Mouse (Mus musculus) embryonic facial prominence, embryonic 13.5 days (tissue): ENCODE data around the gene 1700022I11Rik. TPM values are rescaled to one million over a fixed set of nuclear protein-coding genes. Genes with fewer than 3 reads are reported as not detected.
"Not testable (repeated sequence)": the region's sequence is repeated elsewhere in the genome, so short reads cannot be mapped to it uniquely, and the experiment has no call there.

ENCODE experiments used
- ATAC-seq: fragments of 200-750 bp; cut with Nextera tagmentation; 2 replicates; pipeline ENCODE4 v1.8.0; 2017; ENCODE audit warnings: low read depth; ENCODE audit not compliant: insufficient number of reproducible peaks, insufficient read depth, low FRiP score, low TSS enrichment
- H3K27ac ChIP-seq: fragments of 300-500 bp; sonication (generic); 2 replicates; pipeline ENCODE4 v1.5.1; 2015; ENCODE audit warnings: moderate library complexity, mild to moderate bottlenecking, inconsistent platforms
- H3K27me3 ChIP-seq: fragments of 300-500 bp; sonication (generic); 2 replicates; pipeline ENCODE4 v1.6.1; 2015; ENCODE audit warnings: mild to moderate bottlenecking, inconsistent platforms
- H3K36me3 ChIP-seq: fragments of 300-500 bp; sonication (generic); 2 replicates; pipeline ENCODE4 v1.6.1; 2015; ENCODE audit warnings: mild to moderate bottlenecking, inconsistent platforms
- H3K4me1 ChIP-seq: fragments of 300-500 bp; sonication (generic); 2 replicates; pipeline ENCODE4 v1.6.1; 2015; ENCODE audit warnings: inconsistent platforms
- H3K4me2 ChIP-seq: fragments of 300-500 bp; sonication (generic); 2 replicates; pipeline ENCODE4 v1.6.1; 2015; ENCODE audit warnings: moderate library complexity, mild to moderate bottlenecking, inconsistent platforms
- H3K4me3 ChIP-seq: fragments of 300-500 bp; sonication (generic); 2 replicates; pipeline ENCODE4 v1.5.1; 2015; ENCODE audit warnings: mild to moderate bottlenecking, inconsistent platforms
- H3K9ac ChIP-seq: fragments of 300-500 bp; sonication (generic); 2 replicates; pipeline ENCODE4 v1.6.1; 2015; ENCODE audit warnings: mild to moderate bottlenecking, inconsistent platforms
- H3K9me3 ChIP-seq: fragments of 300-500 bp; sonication (generic); 2 replicates; pipeline ENCODE4 v1.6.1; 2016; ENCODE audit warnings: inconsistent platforms
- WGBS: fragments of 180-500 bp; shearing (Covaris S2); methylation state at CpG from one replicate; pipeline ENCODE4 v1.1.7; 2015; ENCODE audit warnings: mixed read lengths; 5-methylcytosine and 5-hydroxymethylcytosine counted together
- polyA plus RNA-seq: library from polyadenylated mRNA; unstranded; fragments of >200 nt; fragmentation: Nextera tagmentation; extraction: Ambion mirVana; gene quantifications from 2 replicates; pipeline ENCODE4 v1.2.1, GENCODE M21; 2015

1700022I11Rik gene
- polyA plus RNA-seq, 1 experiment from 2014 or later = 0.25 TPM

GRCm38 (mm10) chr4:42973868-42974267 lies 4.5 kb downstream of the 1700022I11Rik start:
- Histone ChIP-seq H3K4me3 (no peak overlapping the region), H3K9me3 (no peaks in the 10 kb centered on the region), H3K9ac (no peak overlapping the region), H3K36me3 (peaks cover 30% of the 10 kb centered on the region), H3K4me1 (no peaks in the 10 kb centered on the region), H3K27me3 (no peaks in the 10 kb centered on the region), H3K4me2 (no peak overlapping the region), H3K27ac (peak overlapping the region; percentile 22; the same call in 1 of the 2 replicates)
- no peak for ATAC-seq
- WGBS = 75% methylated on average over 5 of the region's 5 CpGs

DNA sequence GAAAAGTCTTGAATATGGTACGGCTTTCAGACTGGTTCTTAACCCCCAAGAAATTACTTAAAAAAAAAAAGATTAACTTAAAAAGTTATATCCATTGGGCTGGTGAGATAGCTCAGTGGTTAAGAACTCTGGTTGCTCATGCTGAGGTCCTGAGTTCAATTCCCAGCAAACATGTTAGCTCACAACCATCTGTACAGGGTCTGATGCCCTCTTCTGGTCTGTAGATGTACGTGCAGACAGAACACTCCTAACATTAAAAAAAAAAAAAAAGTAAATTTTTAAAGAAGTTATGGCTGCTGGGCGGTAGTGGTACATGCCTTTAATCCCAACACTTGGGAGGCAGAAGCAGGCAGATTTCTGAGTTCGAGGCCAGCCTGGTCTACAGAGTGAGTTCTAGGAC lies 8.7 kb downstream of the 1700022I11Rik start:
- Histone ChIP-seq H3K9ac (no peak overlapping the region), H3K4me3 (no peak overlapping the region), H3K9me3 (no peaks in the 10 kb centered on the region), H3K36me3 (peaks cover 67% of the 10 kb centered on the region), H3K4me2 (no peak overlapping the region), H3K27ac (no peak overlapping the region), H3K27me3 (no peaks in the 10 kb centered on the region), H3K4me1 (no peaks in the 10 kb centered on the region)
- no peak for ATAC-seq
- WGBS = 89% methylated on average over 4 of the region's 4 CpGs

- not testable (repeated sequence) for H3K9ac ChIP-seq, H3K4me1 ChIP-seq, ATAC-seq, H3K4me2 ChIP-seq, H3K4me3 ChIP-seq, H3K27ac ChIP-seq, H3K27me3 ChIP-seq, H3K9me3 ChIP-seq
- WGBS = 89% methylated on average over 8 of the region's 8 CpGs
- peaks cover 85% of the 10 kb centered on the region for H3K36me3 ChIP-seq
Observed at GRCm38 (mm10) chr4:42980467-42980866, 11.1 kb downstream of the 1700022I11Rik start.

DNA sequence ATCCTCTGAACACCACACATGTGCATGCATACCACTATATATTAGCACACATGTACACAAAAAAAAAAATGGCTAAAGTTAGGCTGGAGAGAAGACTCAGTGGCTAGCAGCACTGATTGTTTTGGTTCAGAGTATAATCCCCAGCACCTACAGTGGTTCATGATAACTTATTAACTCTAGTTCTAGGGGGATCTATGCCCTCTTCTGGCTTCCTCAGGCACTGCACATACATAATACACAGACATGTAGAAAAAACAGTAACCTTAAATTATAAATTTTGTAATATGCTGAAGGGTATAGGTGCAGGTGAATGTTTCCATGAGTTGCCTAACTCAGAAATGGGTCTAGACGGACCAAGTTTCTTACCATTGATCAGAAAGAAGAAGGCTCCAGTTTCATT lies 18.9 kb downstream of the 1700022I11Rik start:
- no peak overlapping the region for H3K27ac ChIP-seq
- H3K9ac ChIP-seq = no peak overlapping the region
- ATAC-seq = no peak
- H3K4me2 ChIP-seq = no peak overlapping the region
- H3K4me3 ChIP-seq = no peak overlapping the region
- no peaks in the 10 kb centered on the region for H3K9me3 ChIP-seq
- no peaks in the 10 kb centered on the region for H3K27me3 ChIP-seq
- no peaks in the 10 kb centered on the region for H3K4me1 ChIP-seq
- H3K36me3 ChIP-seq = peaks cover 95% of the 10 kb centered on the region
- 78% methylated on average over 1 of the region's 1 CpGs for WGBS

DNA sequence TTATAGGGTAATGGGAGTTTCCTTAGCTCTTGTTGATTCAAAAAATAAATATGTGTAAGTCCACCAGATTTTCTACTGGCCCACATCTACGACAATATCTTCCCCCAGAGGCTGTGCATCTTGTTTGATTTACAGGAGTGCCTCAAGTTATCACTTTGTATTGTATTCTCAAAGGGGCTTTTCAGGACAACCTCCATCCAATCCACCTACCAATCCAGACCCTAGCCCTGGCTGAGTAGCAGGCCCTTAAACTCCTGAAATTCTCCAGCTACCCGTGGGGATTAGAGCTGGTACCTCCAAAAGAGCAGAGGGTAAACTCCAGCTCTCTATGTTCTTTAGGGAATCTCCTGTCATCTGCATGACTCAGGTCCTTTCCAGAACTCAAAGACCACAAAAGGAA lies 28.6 kb downstream of the 1700022I11Rik start:
- 59% methylated on average over 2 of the region's 2 CpGs for WGBS
- ATAC-seq = no peak
- peak overlapping the region; percentile 97 for H3K9ac ChIP-seq

DNA sequence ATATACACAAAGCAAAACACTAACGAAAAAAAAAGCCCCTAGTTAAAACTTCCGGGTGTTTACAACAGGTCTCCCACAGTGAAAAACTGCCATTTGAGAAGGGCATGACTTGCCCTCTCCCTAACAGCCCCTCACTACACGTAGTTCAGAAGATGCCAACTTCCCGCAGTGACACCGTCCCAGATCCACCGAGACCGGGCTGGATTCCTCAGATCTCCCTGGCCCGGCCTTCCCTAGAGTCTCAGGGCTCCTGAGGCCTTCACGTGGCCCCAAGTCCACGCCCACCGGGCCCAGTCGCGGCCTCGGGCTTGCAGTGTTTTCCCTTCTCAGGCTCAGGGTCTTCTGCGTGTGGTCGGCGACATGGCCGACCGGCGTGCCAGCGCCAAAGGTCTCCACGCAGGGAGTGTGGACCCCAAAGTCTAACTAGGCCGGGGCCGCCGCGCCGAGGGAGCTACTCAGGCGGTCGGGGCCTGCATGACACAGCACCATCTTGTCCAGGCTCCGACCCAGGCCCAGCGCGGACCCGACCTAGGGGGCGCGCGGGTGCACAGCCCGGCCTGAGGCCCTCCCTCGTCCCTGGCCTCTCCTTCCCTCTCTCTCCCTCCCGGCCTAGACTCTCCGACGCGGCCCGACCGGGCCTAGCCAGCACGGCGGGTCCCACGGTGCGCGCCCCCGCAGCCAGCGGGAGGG lies 30.2 kb downstream of the 1700022I11Rik start:
- no peaks in the 10 kb centered on the region for H3K27me3 ChIP-seq
- WGBS = 0% methylated on average over 41 of the region's 51 CpGs
- H3K4me2 ChIP-seq = peak overlapping the region; percentile 89
- peaks cover 14% of the 10 kb centered on the region for H3K4me1 ChIP-seq
- peak overlapping the region; percentile 97 for H3K9ac ChIP-seq
- H3K27ac ChIP-seq = peak overlapping the region; percentile 100
- H3K9me3 ChIP-seq = no peaks in the 10 kb centered on the region
- H3K4me3 ChIP-seq = peak overlapping the region; percentile 93
- peaks cover 25% of the 10 kb centered on the region for H3K36me3 ChIP-seq
- peak; percentile 77 for ATAC-seq

More for the DNA sequence above, 28.6 kb downstream of the 1700022I11Rik start:
- Histone ChIP-seq H3K36me3 (peaks cover 38% of the 10 kb centered on the region), H3K9me3 (no peaks in the 10 kb centered on the region), H3K4me1 (peaks cover 14% of the 10 kb centered on the region), H3K27ac (no peak overlapping the region), H3K4me3 (peak overlapping the region; percentile 93), H3K27me3 (no peaks in the 10 kb centered on the region), H3K4me2 (peak overlapping the region; percentile 89)

- Histone ChIP-seq H3K36me3 (peaks cover 21% of the 10 kb centered on the region), H3K9ac (peak within 1 kb of the TSS; percentile 97), H3K4me2 (peak within 1 kb of the TSS; percentile 89), H3K27ac (peak within 1 kb of the TSS; percentile 100), H3K4me1 (peaks cover 14% of the 10 kb centered on the region), H3K4me3 (peak within 1 kb of the TSS; percentile 93)
- H3K27me3 ChIP-seq, H3K9me3 ChIP-seq: not testable (repeated sequence)
- under 1% methylated on average over 48 of the region's 56 CpGs for WGBS
- peak; percentile 96 for ATAC-seq
Observed at GRCm38 (mm10) chr4:43000141-43000986, 31.0 kb downstream of the 1700022I11Rik start, which contains the start of gene Vcp. Gene Vcp, minus strand, starts transcription at chr4:43000507.

DNA sequence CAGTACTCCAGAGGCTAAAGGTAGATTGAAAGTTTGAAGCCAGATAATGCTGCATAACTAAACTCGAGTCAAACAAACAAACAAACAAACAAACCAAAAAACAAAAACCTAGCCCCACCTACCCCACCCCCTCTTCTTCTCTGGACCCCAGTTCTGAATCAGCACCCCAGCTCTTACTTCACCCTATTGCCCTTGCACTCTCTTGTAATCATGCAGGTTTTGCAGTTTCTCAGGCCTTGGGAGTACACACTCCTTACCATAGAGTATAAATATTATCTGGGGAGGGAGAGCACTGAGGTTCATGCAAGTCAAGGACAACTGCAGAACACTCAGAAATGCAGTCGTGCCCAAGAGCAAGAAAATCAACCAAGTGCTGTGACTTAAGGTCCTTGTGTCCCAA lies 31.9 kb downstream of the 1700022I11Rik start:
- peaks cover 17% of the 10 kb centered on the region for H3K36me3 ChIP-seq
- H3K4me2 ChIP-seq = peak overlapping the region; percentile 49; the same call in 1 of the 2 replicates
- peaks cover 14% of the 10 kb centered on the region for H3K4me1 ChIP-seq
- H3K9ac ChIP-seq = no peak overlapping the region
- H3K27ac ChIP-seq = peak overlapping the region; percentile 87; the same call in 1 of the 2 replicates
- WGBS = 91% methylated on average over 2 of the region's 2 CpGs
- H3K27me3 ChIP-seq = no peaks in the 10 kb centered on the region
- H3K9me3 ChIP-seq = no peaks in the 10 kb centered on the region
- no peak for ATAC-seq
- no peak overlapping the region for H3K4me3 ChIP-seq

DNA sequence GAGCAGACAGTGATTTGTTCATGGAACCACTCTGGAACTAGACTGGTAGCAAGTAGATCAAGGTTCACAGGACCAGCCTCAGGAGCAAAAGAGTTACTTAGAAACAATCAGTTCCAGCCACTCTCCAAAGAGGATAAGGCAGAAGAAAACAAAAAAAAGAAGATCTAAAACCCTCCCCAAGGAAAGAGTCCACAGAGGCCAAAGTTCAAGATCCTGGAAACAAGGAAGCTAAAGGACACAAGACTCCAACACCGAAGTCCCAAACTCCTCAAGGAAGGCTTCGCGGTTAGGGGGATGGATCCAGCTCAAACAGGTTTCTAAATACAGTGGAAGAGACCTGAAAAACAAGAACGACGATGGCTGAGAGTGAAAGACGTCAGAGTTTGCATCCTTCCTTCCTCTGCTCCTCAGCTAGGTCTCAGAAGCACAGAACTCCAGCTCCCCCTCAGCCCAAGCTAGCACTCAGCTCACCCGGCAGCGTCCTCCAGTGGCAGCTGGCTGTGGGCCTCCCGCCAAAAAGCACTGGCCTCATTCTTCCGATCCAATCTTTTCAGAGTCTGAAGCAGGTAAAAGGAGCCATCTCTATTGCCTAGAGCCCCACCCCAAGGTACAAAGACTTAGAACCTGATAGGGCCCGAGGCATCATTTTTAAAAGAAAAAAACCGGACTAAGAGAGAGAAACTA lies 33.5 kb downstream of the 1700022I11Rik start:
- Histone ChIP-seq H3K27ac (no peak overlapping the region), H3K4me2 (no peak overlapping the region), H3K9me3 (no peaks in the 10 kb centered on the region), H3K4me1 (peaks cover 8% of the 10 kb centered on the region), H3K27me3 (no peaks in the 10 kb centered on the region), H3K4me3 (no peak overlapping the region), H3K36me3 (peaks cover 25% of the 10 kb centered on the region), H3K9ac (no peak overlapping the region)
- ATAC-seq = no peak
- WGBS = 78% methylated on average over 12 of the region's 12 CpGs

GRCm38 (mm10) chr4:43004951-43005350 lies 35.5 kb downstream of the 1700022I11Rik start:
- peaks cover 25% of the 10 kb centered on the region for H3K36me3 ChIP-seq
- 89% methylated on average over 3 of the region's 3 CpGs for WGBS
- peaks cover 11% of the 10 kb centered on the region for H3K4me1 ChIP-seq
- no peak for ATAC-seq
- H3K9ac ChIP-seq = 0 out of 2 replicates have a peak overlapping the region, but pooled peaks have one; percentile 36
- H3K4me2 ChIP-seq = no peak overlapping the region
- no peaks in the 10 kb centered on the region for H3K9me3 ChIP-seq
- H3K4me3 ChIP-seq = no peak overlapping the region
- no peaks in the 10 kb centered on the region for H3K27me3 ChIP-seq
- H3K27ac ChIP-seq = no peak overlapping the region

GRCm38 (mm10) chr4:43005765-43006164 lies 36.4 kb downstream of the 1700022I11Rik start:
- Histone ChIP-seq H3K36me3 (peaks cover 25% of the 10 kb centered on the region), H3K9me3 (no peaks in the 10 kb centered on the region), H3K4me1 (peaks cover 11% of the 10 kb centered on the region), H3K4me2 (no peak overlapping the region), H3K27me3 (no peaks in the 10 kb centered on the region), H3K4me3 (no peak overlapping the region), H3K27ac (no peak overlapping the region), H3K9ac (no peak overlapping the region)
- WGBS = 53% methylated on average over 2 of the region's 2 CpGs
- ATAC-seq = no peak
